Mouse (Mus musculus): Measurements from ENCODE around the gene Wnt7a.

Gene Wnt7a

DNA sequence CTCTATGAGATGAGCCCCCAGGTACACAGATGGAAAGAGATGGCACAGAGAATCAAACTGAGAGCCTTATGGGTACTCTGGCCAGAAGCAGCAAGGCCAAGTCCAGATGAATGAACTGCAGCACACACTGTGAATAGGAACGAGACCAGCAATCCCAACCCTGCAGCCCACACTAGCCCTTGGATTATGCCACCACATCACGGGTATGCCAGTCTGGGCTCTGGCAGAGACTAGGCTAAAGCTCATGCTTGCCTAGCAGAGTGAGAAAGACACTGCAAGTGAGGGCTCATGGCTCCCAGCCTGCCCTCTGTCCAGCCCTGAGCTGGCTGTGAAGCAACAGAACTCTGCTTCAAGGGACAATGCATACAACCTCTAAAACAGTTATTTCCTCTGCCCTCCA is 26.7 kb downstream of the Wnt7a start:
- 66% methylated on average over 2 of the region's 2 CpGs for WGBS

DNA sequence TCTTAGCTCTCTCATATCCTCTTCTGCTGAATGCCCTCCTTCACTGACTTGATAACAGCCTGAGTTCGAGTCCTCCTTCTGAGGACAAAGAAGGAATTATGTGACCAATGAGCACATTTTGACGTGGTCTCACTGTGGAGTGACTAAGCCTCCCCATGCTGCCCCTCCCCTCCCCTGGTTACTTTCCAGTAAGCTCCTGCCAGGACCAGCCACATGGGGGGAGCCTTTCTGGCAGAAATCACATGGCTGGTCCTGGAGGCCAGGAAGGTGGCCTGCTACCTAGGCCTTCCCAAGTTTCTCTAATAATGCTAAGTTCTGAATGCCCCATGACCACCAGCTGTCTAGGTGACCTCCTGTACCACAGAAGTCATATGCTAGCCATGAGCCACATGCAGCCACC is 27.3 kb downstream of the Wnt7a start:
- 54% methylated on average over 2 of the region's 2 CpGs for WGBS

DNA sequence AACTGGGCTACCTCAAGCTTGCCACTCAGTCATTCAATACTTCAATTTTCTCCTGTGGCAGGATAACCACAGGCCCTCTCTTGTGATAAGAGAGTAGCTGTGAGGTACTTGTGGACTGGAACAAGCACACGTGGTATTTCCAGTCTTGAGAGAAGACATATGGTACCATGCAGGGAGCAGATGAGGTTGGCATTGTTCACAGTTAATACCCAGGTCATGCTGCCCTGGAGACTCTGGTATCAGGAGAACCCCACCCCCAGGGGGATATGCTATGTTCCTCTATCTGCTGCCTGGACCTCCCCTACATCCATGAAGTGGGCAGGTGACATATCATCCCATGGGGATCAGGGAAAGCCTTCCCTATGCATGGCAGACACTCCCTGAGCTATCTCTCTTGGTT is 27.9 kb downstream of the Wnt7a start:
- WGBS, result 74% methylated on average over 1 of the region's 1 CpGs

DNA sequence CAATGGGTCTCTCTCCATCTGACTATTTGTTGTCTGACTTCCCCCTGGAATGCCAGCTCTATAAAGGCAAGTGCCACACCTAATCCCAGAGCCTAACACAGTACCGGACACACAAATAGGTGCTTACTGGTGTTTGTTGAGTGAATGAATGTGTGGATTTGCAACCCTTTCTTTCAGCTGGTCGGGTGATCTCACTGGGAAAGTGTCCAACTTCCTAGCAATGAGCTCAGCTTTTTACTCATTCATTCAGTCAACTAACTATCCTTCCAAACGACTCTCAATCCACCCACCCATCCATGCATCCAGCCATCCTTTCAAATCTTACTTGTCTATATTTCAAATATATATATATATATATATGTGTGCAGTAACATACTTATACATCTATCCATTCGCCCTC is 31.3 kb downstream of the Wnt7a start:
- 57% methylated on average over 4 of the region's 4 CpGs for WGBS

DNA sequence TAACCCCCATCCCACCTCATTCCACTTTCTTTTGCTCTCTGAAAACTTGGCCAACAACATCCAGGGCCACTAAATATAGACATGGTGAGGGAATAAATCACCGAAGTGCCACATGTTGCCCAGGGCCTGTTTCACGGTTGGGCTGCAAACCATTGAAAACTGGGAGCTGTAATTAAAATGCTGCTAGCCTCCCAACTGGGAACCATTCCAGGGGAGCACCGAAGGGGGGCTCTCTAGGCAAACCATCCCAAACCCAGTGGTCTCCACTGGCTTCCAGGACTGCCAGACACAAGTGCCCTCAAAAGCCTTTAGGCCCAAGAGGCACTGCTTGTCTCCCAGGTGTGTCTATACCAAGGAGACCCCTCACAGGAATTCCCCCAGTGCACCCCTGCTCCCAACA is 31.9 kb downstream of the Wnt7a start:
- 48% methylated on average over 3 of the region's 3 CpGs for WGBS

DNA sequence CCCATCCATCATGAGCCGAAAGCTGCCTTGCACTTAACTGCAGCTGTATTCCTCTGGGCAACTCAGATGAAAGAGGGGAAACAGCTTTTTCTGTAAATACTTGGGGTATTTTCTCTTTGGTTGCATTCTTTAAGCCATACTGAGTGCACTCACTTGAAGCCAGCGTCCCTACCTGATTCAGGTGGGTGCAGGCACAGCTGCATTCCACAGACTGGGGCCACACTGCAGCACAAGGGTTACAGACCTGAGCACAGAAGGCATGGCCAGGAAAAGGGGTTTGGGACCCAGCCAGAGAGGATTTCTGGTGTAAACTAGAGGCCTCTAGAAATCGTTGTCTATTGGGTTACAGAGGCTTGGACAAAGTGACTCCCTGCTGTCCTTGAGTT is 38.6 kb downstream of the Wnt7a start:
- WGBS, result 48% methylated on average over 3 of the region's 3 CpGs

DNA sequence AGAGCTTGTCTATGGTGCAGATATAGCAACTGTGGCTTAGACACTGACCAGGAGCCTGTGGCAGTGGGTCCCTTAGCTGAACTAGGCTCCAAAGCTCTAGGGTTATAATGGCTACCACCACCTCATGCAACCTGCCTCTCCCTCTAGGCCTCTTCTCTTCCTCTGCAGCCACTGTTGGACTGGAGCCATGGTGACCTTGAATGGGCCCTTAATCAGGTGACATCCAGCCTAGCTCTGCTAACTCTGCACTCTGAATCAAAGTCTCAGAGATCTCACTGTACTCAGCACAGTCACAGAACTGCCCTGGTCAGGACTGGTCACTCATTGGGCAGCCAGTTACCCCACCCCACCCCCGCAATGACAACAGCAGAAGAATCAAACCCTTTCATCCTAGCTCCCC is 44.4 kb downstream of the Wnt7a start:
- WGBS, result 96% methylated on average over 1 of the region's 1 CpGs

DNA sequence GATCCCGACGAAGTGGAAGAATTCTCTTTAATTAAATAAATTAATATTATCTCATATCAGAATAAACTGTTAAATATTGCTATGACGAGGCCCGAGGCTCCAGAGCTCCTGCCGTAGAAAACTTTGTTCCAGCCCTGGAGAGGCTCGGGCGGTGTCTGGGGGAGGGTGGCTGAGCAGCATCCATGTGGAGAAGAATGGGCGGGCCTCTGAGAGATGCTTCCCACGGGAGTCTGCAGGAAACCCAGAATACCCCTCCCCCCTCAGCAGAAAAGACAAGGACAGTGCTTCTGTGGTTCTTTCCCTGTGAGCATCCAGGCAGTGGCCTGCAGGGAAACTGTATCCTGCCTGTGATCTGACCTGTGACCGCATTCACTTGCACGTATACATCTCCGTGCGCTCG is 45.7 kb downstream of the Wnt7a start:
- 68% methylated on average over 14 of the region's 14 CpGs for WGBS

DNA sequence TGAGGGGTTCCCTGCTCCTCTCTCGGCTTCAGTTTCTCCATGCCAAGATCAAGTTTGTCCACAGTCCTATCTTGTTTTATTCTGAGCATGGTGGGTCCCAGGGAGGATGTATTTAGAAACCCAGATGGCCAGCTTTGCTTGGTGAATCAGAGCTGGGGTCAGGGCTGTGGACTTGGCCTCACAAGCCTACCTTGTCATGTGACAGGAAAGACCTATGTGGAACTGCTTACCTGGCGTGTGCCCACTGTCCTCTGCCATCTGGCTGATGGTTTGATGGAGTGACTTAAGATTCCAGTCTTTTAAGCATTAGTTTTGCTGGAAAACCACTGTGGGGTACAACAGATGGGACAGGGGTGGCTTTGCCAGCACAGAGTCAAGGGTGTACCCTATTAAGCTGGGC is 48.4 kb downstream of the Wnt7a start:
- 88% methylated on average over 2 of the region's 2 CpGs for WGBS

DNA sequence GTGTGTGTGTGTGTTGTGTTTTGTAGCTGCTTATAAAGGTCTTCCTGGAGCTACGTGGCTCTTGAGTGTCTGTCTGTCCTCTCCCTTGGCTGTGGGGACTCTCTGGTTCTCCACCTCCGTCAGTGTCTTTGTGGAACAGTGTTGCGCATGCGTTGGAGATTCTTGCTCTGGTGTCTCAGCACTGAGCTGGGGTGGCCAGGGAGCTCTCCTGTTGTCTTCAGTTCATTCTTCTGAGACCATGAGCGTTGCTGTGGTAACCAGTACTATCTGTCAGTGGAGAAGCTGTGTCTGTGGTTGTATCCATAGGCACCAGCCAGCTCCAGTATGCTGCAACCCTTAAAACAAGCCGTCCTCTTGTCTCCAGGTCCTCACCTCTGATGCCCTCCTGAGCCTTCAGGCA is 50.2 kb downstream of the Wnt7a start:
- 63% methylated on average over 6 of the region's 6 CpGs for WGBS

DNA sequence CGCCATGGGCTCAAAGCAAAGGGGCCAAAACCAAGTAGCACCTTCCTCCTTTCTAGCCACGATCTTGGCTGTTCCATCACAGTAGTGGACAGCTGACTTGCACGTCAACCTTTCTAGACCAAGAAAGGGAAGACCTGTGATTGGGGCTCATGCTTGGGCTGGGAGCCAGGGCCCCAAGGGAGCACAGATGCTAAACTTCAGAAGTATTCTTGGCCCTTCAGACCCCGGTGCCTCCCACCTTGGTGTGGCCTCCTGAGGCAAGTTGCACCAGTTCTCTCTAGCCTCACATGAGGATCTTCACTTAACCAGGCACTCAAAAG is 50.8 kb downstream of the Wnt7a start:
- WGBS, result 86% methylated on average over 4 of the region's 4 CpGs

DNA sequence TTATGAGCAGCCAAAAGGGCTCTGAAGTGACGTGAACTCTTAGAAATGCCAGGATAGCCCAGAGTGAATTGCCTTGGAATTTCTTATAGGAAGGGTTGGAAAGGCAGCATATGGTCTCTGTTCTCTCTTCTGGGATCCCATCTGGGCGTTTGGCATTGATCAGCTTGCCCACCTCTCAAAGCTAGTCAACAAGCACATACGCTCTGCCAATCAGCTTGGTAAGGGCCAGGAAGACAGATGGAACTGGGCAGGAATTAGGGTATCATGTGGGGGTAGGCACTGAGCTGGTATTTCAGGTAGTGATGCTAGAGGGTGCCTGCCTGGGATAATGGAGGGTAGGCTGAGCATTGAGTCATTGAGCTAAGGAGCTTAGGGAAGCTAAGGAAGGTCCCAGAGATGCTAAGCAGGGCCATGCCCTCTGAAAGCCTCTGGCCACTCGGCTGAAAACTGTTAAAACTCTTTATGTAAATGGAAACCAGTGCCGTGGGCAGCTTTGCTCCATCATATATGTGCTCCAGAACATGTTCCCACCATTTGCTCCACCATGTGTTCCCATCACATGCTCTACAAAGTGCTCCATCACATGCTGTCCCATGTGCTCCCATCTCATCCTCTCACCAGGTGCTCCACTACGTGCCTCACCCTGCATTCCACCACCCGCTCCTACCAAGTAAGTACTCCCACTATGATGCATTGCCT is 51.3 kb downstream of the Wnt7a start:
- 61% methylated on average over 7 of the region's 7 CpGs for WGBS

DNA sequence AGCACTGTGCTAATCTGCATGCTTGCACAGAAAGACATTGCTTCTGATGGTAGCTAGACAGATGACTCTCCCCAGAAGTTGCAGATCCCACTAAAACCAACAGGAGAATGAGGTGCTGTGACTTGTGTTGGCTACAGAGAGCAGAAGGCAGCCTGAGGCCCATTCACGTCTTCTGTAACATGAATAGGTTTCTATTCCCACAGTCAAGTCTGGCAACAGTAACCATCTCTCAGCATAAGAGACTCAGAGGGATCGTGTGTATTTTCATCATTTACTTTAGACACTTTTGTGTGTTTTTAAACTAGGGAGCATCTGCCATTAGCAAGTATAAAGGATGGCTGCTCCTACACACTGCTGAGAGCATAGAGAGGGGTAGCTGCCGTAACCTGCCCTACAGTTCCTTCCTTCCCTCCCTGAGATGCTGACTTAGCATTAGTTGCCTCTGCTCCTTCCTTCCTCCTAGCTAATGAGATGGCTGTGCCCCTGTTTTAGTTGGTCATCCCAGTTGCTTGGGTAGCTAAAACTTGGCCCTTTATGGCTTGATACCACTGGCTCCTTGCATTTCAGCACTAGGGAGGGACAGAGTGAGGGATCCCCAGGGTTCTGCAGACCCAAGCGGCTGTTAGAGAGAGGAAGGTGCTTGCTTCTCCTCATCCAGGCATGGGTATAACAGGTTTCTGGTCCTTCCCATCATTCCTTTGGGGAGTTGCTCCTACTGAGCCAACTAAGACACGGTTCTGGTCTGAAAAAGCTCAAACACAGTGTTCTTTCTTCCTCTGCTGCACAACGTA is 52.1 kb downstream of the Wnt7a start:
- WGBS, result 49% methylated on average over 6 of the region's 6 CpGs

DNA sequence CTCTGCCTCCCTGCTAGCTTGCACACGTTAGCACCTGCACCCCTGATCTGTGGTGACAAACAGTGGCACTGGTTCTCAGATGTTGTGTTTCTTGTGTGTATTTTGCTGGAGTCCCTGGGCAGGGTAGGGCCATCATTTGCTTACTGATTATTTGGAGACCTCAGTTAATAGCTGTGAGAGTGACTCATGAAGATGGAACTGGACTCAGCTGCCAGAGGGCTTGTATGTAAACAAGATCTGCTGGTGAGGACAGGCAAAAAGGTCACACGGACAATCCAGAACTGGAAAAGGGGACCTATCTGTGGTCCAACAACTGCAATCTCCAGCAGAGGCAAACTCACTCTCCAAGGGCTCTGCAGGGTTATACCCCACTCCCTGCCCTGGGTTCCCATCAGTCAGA is 52.8 kb downstream of the Wnt7a start:
- WGBS, result 80% methylated on average over 2 of the region's 2 CpGs

DNA sequence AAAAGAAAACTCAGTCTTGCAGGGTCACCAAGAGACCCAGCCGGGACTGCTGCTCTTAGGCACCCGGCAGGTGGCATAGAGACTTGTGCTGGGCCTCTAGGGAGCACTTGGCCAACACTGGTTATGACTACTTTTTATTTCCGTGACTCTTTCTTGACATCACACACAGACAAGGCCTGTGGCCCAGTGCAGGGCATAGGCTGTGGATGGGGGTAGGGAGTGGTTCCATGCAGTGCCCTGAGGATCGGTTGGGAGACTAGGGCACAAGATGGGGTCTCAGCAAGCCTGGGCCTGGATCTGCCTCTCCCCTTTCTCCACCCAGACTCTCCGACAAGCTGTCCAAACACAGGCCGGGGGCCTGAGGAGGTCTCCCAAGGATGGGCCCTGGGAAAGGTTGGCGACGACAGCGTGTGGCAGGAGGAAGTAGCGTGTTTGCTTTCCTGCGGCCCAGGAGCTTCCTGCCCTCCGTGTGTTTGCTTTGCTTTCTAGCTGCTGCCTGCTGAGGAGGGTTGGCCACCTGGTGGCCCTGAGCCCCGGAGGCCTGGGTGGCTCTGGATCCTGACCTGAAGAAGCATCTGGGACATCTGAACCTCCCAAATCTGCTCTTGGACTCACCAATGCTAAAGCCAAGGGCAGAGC is 53.8 kb downstream of the Wnt7a start:
- 75% methylated on average over 13 of the region's 13 CpGs for WGBS

DNA sequence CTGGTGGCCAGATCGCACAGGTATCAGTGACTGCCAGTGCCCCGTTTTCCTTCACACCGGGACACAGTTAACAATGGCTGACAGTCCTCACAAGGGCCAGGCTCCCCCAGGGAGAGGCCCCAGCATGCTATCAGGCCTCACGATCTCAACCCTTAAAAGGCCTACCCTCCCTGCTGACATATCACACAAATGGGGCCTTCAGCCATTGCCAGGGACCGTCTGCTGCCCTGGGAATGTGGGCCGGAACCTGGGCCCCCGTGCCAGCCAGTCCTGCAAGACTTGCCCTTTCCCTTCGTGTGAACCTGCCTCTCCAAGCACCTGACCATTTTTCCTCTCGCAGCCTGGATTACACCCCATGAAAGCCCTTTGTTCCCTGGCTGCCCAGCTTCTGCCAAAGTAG is 61.5 kb downstream of the Wnt7a start:
- 64% methylated on average over 9 of the region's 9 CpGs for WGBS

DNA sequence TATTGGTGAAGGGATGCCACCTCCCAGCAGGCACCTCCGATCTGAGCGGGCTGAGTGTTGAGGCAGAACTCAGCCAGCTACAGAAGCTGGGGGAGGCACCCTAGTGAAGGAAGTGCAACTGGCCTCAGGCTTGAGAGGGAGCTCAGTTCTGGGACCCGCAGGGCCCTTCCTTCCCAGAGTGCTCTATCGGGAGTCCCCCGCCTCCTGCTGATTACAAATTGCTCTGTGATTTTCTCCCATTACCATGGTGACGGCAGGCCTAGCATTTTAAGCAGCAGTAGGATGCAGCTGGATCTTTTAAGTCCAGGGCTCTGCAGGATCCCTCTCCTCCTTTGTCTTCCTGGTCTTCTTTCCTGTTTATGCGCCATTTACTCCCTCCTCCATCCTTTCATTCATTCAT is 63.4 kb downstream of the Wnt7a start:
- 9% methylated on average over 7 of the region's 7 CpGs for WGBS

DNA sequence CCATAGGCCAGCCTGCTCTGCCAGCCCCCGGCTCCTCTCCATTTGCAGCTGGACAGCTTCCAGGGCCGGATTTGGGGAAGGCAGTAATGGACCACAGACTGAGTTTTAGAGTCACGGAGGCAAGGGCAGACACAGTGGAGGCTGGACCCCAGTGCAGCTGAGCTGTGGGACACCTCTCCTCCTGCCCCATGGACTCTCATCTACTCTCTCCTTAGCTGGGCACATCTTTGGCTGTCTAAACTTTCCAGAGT is 64.3 kb downstream of the Wnt7a start:
- 42% methylated on average over 3 of the region's 3 CpGs for WGBS

DNA sequence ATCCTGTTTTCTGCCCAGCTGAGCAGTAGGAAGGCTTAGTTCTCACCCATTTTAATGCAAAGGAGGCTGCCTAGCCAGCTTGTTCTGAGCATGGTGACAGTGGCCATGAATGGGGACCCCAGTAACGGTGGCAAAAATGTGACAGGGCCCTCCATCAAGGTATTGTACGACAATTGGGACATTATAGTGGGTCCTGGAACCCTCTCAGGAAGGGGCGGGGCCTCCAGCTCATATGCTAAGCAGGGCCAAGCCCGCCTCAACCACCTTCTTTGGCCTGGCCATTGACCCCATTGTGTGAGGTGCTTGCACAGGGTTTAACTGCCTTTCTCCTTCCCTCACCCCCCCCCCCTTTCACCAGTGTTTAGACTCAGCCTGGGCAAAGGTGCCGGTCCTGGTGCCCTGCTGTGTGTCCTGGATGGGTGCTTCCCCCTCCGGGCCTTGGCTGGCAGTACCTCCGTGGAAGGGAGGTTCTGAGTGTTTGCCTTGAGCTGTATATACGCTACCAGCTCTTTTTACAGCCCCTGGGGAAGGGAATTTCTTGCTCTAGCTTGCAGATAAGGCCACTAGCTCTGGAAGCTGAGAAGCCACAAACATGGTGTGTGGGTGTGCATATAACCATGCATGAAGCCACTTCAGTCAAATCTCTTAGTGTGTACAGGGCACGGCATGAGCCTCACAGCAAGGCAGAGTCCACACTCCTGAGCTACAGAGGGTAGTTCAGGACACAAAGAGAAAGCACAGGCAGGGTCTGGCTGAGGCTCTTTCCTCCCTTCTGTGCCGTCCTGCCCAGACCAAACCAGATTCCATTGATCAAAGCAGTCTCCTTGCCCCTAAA is 64.9 kb downstream of the Wnt7a start:
- WGBS, result 54% methylated on average over 10 of the region's 10 CpGs

DNA sequence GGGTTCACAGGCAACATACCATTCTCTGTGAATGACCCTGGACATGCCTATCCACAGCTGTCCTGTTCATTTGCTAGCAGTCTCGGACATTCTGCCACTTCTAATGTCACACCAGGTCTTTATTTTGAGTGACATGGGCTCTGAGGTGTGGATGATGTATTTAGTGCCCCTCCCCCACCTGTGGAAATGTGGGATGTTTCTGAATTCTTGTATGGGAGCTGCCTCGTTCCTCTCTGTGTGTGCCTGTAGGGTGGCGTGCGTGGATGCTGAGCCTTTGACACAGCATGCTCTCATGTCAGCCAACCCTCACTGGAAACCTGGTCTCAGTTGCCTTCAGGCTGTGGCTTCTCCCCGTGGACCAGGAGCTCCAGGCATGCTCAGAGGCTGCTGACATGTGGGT is 66.1 kb downstream of the Wnt7a start:
- WGBS, result 83% methylated on average over 5 of the region's 5 CpGs

DNA sequence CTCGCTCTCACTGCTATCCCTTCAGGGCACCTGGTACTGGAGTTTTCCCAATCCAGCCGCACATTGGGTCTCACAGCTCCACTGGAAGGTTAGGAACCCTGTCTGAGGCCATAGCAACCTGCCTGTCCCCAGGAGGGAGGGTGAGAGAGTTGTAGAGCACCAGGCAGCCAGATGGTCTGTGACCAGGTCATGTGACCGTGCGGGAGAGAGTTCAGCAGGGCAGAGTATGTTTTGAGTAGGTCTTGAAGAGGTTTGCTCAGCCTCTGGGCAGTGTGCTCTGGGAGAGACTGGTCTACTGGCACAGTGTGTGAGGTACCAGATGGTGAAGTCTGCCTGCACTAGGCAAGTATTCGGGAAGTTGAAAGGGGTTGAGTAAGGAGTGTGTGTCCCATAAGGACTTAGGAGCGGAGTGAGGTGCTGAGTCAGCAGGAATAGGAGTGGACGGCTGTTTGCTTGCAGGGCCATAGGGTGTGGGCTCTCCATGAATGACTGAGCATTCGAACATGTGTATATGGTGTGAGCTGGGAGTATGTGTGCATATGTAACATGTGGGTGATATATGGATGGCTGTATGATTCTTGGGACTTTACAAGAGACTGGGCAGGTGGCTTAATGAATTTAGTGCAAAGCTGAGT is 71.4 kb downstream of the Wnt7a start:
- WGBS, result 72% methylated on average over 8 of the region's 8 CpGs

DNA sequence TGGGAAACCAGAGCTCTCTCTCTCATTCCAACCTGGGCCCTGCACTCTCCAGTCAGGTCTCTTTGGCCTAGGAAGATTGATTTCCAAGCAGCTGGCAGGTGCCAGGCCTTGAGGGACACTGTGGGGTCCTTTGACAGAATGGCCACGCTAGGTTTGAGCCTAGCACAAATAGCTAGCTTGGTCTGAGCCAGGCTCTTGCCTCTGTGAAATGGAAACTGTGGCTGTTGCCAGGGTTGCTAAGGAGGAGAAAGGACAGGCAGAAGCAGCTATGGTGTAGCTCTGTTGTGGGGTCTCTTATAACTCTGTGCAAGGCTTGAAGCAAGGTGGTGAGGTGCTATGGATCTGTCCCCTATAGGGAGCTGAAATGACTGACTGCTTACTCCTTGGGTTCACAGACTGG is 75.7 kb downstream of the Wnt7a start:
- WGBS, result 63% methylated on average over 1 of the region's 1 CpGs
